Mouse (Mus musculus) liver, embryonic 14.5 days (tissue): ENCODE results near the gene Ciapin1.
A peak's percentile ranks its signal among the peaks of the same experiment; 100 is the strongest.

ENCODE experiments used
- CTCF ChIP-seq: IDR thresholded peaks from 2 replicates; pipeline ENCODE4 v1.5.1; 2016; ENCODE audit warnings: antibody characterized with exemption, low read depth, control low read depth
- EP300 ChIP-seq: IDR thresholded peaks from 2 replicates; pipeline ENCODE4 v1.6.1; 2016; ENCODE audit warnings: antibody characterized with exemption, low read depth

DNA sequence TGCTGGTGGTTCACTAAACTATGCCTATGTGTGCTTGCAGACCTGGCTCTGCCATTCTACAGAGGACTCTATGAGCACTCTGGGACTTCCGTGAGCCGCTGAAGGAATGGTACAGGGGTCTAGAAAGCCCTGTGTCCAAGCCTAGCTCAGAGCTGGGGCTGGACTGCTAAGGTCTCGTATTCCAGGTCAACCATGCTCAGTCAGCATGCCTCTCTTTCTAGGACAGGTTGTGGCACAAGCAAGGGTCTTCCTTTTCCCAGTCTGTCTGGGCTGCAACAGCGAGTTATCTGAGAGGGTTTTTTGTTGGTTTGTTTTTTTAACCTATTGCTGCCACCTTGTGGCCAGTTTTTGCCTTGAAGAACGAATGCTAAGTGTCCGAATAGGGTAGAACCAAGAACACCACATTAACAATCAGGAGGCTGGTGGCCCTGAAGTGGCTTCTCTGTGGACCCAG, 25.5 kb downstream of the Ciapin1 start:
- TF ChIP-seq EP300 (no peak; the same call in 1 of the 2 replicates), CTCF (peak; percentile 76)
